Comparison of ENCODE assay signal across 11 mouse cellular contexts in the genomic region with DNA sequence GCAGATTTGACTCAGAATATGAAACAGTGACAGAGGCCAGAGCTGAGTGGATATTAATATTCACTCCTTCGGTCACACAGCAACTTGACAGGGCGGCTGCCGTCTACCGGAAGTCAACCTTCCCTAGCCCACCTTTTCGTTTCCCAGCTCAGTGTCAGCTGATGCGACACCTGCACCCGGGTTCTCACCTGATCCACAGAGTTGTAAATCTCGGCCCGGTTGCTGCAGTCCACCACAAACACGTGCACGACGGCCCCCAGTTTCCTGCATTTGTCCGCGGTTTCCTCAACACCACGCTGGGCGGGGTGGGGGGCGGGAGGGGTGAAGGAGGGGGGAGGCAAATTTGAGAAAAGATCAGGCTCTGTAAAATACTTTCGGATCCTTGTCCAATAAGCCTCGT. TPM values are rescaled to one million over a fixed set of nuclear protein-coding genes. Genes with fewer than 3 reads are reported as not detected.
DNase-seq lines count a peak whose midpoint lies in the region; ATAC-seq and TF ChIP-seq lines count a peak whose summit lies in the region.
"Had no signal": no experiment of that assay in that cellular context is flagged by ENCODE, and none has a peak within 500 bp of the region (broad histone marks: within the 10 kb centered on the region; RNA-seq: fewer than 3 reads in every experiment).

No protein-coding gene starts in this region.

- peak overlapping the region; percentile 32 for H3K4me3 ChIP-seq in heart, embryonic 13.5 days
- peak overlapping the region; percentile 59 for H3K4me3 ChIP-seq in spleen, adult 2 months (ENCODE audit: extremely low read depth, insufficient read depth, insufficient read length)
- H3K4me3 ChIP-seq in liver, embryonic 12.5 days = peak overlapping the region; percentile 8; the same call in 1 of the 2 replicates

- intact Hi-C loops in heart, postnatal 14 days (cut with DNase I) = no loop called here

- no peak for ATAC-seq in heart, embryonic 13.5 days (ENCODE audit: extremely low read depth, insufficient number of reproducible peaks, low FRiP score, low TSS enrichment)
- no peak for ATAC-seq in liver, embryonic 12.5 days
- ATAC-seq in frontal cortex, adult (ENCODE audit: low TSS enrichment) = no peak

- no peak for TF ChIP-seq CTCF in spleen, adult 2 months (IDR thresholded peaks at IDR 0.05; ENCODE audit: extremely low read depth, insufficient read depth, insufficient read length, insufficient replicate concordance)

- peak overlapping the region; percentile 51 for H3K4me2 ChIP-seq in heart, embryonic 13.5 days
- peak overlapping the region; percentile 29; the same call in 1 of the 2 replicates for H3K4me2 ChIP-seq in liver, embryonic 12.5 days

- H3K36me3 ChIP-seq in heart, embryonic 13.5 days = no peaks in the 10 kb centered on the region
- H3K36me3 ChIP-seq in spleen, adult 2 months (ENCODE audit: control insufficient read depth, insufficient read depth, low read length) = no peaks in the 10 kb centered on the region
- H3K36me3 ChIP-seq in liver, embryonic 12.5 days = no peaks in the 10 kb centered on the region

- no peak overlapping the region for H3K9ac ChIP-seq in heart, embryonic 13.5 days
- no peak overlapping the region for H3K9ac ChIP-seq in liver, embryonic 12.5 days

- 45% methylated on average over 19 of the region's 19 CpGs for WGBS in heart, embryonic 13.5 days
- whole genome bisulfite sequencing in spleen, adult 2 months = 1% methylated on average over 19 of the region's 19 CpGs
- WGBS in liver, embryonic 12.5 days (ENCODE audit: insufficient replicate concordance) = 30% methylated on average over 19 of the region's 19 CpGs

- no peak overlapping the region for H3K27ac ChIP-seq in heart, embryonic 13.5 days (replicated peaks)
- H3K27ac ChIP-seq in spleen, adult 2 months (ENCODE audit: insufficient read depth, low read length) = no peak overlapping the region
- H3K27ac ChIP-seq in liver, embryonic 12.5 days = no peak overlapping the region

- TF ChIP-seq POLR2A in spleen, adult 2 months (IDR thresholded peaks at IDR 0.05; ENCODE audit: low read depth, low read length) = no peak

- DNase-seq in heart, postnatal 14 days = no peak
- peak in 1 of 2 experiments; percentile 13 for DNase-seq in spleen, adult 2 months (ENCODE audit: low read depth in 1 of 2, low spot score in 2 of 2)
- DNase-seq in spleen, postnatal 4 days (ENCODE audit: low spot score in 2 of 2) = no peak
- no peak for DNase-seq in adrenal gland, adult (ENCODE audit: inconsistent age in 2 of 2, low spot score in 1 of 2)
- DNase-seq in urinary bladder, adult 18-20 months (ENCODE audit: low spot score in 2 of 2) = no peak
- DNase-seq: adrenal gland, adult 8-10 months; layer of hippocampus, adult 9-11 months had no signal

- no peaks in the 10 kb centered on the region for H3K9me3 ChIP-seq in heart, embryonic 13.5 days
- H3K9me3 ChIP-seq in liver, embryonic 12.5 days (replicated peaks) = no peaks in the 10 kb centered on the region

- no peaks in the 10 kb centered on the region for H3K4me1 ChIP-seq in heart, embryonic 13.5 days
- H3K4me1 ChIP-seq in spleen, adult 2 months (ENCODE audit: control insufficient read depth, insufficient read depth, insufficient read length) = no peaks in the 10 kb centered on the region
- no peaks in the 10 kb centered on the region for H3K4me1 ChIP-seq in liver, embryonic 12.5 days

- H3K27me3 ChIP-seq in heart, embryonic 13.5 days (replicated peaks) = no peaks in the 10 kb centered on the region
- no peaks in the 10 kb centered on the region for H3K27me3 ChIP-seq in spleen, adult 2 months (ENCODE audit: control insufficient read depth, insufficient read depth, low read length)
- peaks cover 22% of the 10 kb centered on the region; the same call in 1 of the 2 replicates for H3K27me3 ChIP-seq in liver, embryonic 12.5 days (replicated peaks)

RNA-seq across cellular contexts. Expression of a gene that starts 4.8 kb away (rescaled TPM):
- 0.18 and 0.27 TPM in 2 replicates for polyA plus RNA-seq in heart, embryonic 13.5 days (2015; fragmentation: Nextera tagmentation; extraction: Ambion mirVana)
- total RNA-seq in heart, postnatal 14 days (2021) = not detected
- 1.6 and 1.8 TPM in 2 replicates for polyA plus RNA-seq in spleen, adult 2 months (2012; rRNA removed)
- 0.17 and 0.21 TPM in 2 replicates for polyA plus RNA-seq in liver, embryonic 12.5 days (2016; fragmentation: Nextera tagmentation; extraction: Ambion mirVana)
- total RNA-seq: adrenal gland, adult 8-10 months; midbrain, postnatal 0 days had no signal

RNA-seq across cellular contexts. Expression of a gene that starts 49.3 kb away (rescaled TPM):
- 2.8 and 3.3 TPM in 2 replicates for polyA plus RNA-seq in heart, embryonic 13.5 days (2015; fragmentation: Nextera tagmentation; extraction: Ambion mirVana)
- total RNA-seq in heart, postnatal 14 days (2021) = 10 to 100 TPM; 26.7 to 32.7 TPM
- polyA plus RNA-seq in spleen, adult 2 months (2012; rRNA removed) = 12.2 and 13.0 TPM in 2 replicates
- 1.5 and 1.7 TPM in 2 replicates for polyA plus RNA-seq in liver, embryonic 12.5 days (2016; fragmentation: Nextera tagmentation; extraction: Ambion mirVana)

Comparison
In these comparisons a context has a peak if more than half of its experiments do, and no peak if none do; other contexts are left out.
1. H3K4me3 ChIP-seq: peak in every context shown above with its lines; median percentile 59 in spleen, adult 2 months; 32 in heart, embryonic 13.5 days; 8 in liver, embryonic 12.5 days.